Mouse (Mus musculus): ENCODE data around the gene Pde10a.

DNA sequence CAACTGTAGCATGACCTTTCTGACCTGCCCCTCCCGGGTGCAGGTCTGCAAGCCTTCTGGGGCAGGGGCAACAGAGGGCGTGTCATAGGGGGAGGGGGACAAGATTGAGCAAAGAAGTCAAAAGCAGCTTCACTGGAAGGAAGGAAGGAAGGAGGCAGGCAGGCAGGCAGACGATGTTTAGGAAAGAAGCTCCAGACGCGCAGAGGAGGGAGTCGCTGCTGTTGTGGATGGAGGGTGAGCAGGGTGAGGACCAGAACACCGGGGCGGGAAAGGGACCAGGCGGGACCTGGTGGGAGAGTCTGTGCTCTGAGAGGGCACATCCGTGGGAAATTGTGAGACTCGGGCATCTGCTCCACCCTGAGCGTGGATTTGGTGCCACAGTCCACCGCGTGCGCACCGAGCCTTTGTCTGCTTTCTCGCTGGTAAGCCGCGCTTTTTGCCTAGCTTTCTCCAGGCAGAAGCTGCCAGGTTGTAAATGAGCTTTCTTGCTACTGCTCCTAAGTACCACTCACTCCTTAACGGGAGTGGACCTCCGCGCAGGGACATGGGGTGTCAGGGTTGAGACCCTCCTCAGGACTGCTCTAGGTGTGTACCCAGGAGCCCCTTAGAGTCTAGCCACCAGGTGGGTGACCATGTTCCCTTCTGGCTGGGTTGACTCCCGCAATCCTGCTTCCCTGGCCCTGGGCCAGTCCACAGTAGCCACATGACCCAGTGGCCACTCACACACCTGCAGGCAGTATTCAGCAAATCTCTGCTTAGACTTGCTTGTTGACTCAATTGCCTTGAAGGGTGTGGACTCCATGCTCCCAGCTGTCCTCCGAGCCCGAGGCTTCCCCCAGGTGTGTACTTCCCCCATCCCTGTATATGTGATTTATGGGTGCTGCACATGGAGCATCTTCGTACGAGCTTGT is 278.0 kb downstream of the Pde10a start:
- TF ChIP-seq CTCF (IDR thresholded peaks at IDR 0.05; ENCODE audit: extremely low read depth, insufficient read depth, insufficient read length, insufficient replicate concordance): no peak
- TF ChIP-seq POLR2A (IDR thresholded peaks at IDR 0.05; ENCODE audit: low read depth, low read length): no peak
